Mouse (Mus musculus) myocyte (in vitro differentiated cells): Measurements from ENCODE around the gene Fndc4. TPM values are rescaled to one million over a fixed set of nuclear protein-coding genes. Genes with fewer than 3 reads are reported as not detected.

Experiments used
- H3K27me3 ChIP-seq: one replicate; pipeline ENCODE4 v1.6.1; 2011; ENCODE audit not compliant: control insufficient read depth, insufficient read depth, insufficient read length
- H3K36me3 ChIP-seq: one replicate; pipeline ENCODE4 v1.6.1; 2011; ENCODE audit not compliant: control insufficient read depth, insufficient read depth
- H3K4me2 ChIP-seq: one replicate; pipeline ENCODE4 v1.6.1; 2011; ENCODE audit warnings: low read depth, control low read depth
- H3K4me3 ChIP-seq: one replicate; pipeline ENCODE4 v1.5.1; 2011; ENCODE audit warnings: mild to moderate bottlenecking, control low read depth, moderate library complexity
- H3K79me2 ChIP-seq: one replicate; pipeline ENCODE4 v1.6.1; 2011; ENCODE audit not compliant: control insufficient read depth, insufficient read depth
- H3ac ChIP-seq: one replicate; pipeline ENCODE4 v1.6.1; 2011; ENCODE audit not compliant: control insufficient read depth, insufficient read length
- CEBPB ChIP-seq: IDR thresholded peaks from 2 replicates; pipeline ENCODE4 v1.6.1; 2011; ENCODE audit warnings: mild to moderate bottlenecking, moderate library complexity; ENCODE audit not compliant: poor library complexity, insufficient read depth, severe bottlenecking
- E2F4 ChIP-seq: IDR thresholded peaks from one replicate; pipeline ENCODE4 v1.6.1; 2011; ENCODE audit warnings: mild to moderate bottlenecking, control low read depth, moderate library complexity; ENCODE audit not compliant: insufficient read depth
- MAX ChIP-seq: IDR thresholded peaks from one replicate; pipeline ENCODE4 v1.6.1; 2011; ENCODE audit warnings: low read depth, mild to moderate bottlenecking, control low read depth
- MYOD1 ChIP-seq, 3 experiments: IDR thresholded peaks; one replicate each; pipeline ENCODE4 v1.6.1; 2011; ENCODE audit warnings: control low read depth in 2 of 3, low read depth in 2 of 3, mild to moderate bottlenecking in 2 of 3, moderate library complexity in 1 of 3; ENCODE audit not compliant: insufficient read length in 2 of 3, control insufficient read depth in 1 of 3
- MYOG ChIP-seq, 3 experiments: IDR thresholded peaks; one replicate each; pipeline ENCODE4 v1.6.1; 2011; ENCODE audit warnings: control low read depth in 2 of 3, low read depth in 2 of 3, mild to moderate bottlenecking in 2 of 3; ENCODE audit not compliant: insufficient read length in 2 of 3, control insufficient read depth in 1 of 3, insufficient read depth in 1 of 3
- POLR2A ChIP-seq: IDR thresholded peaks from one replicate; pipeline ENCODE4 v1.6.1; 2011; ENCODE audit warnings: low read depth, mild to moderate bottlenecking, control low read depth, moderate library complexity; ENCODE audit not compliant: insufficient read length
- POLR2AphosphoS2 ChIP-seq: IDR thresholded peaks from one replicate; pipeline ENCODE4 v1.6.1; 2011; ENCODE audit warnings: low read depth, control low read depth; ENCODE audit not compliant: insufficient read length
- REST ChIP-seq: IDR thresholded peaks from one replicate; pipeline ENCODE4 v1.6.1; 2011; ENCODE audit warnings: mild to moderate bottlenecking, control low read depth, moderate library complexity; ENCODE audit not compliant: insufficient read depth, insufficient read length
- SRF ChIP-seq: IDR thresholded peaks from one replicate; pipeline ENCODE4 v1.6.1; 2011; ENCODE audit warnings: low read depth; ENCODE audit not compliant: control insufficient read depth, insufficient read length
- TCF12 ChIP-seq: IDR thresholded peaks from one replicate; pipeline ENCODE4 v1.6.1; 2011; ENCODE audit warnings: mild to moderate bottlenecking, control low read depth; ENCODE audit not compliant: poor library complexity, insufficient read depth, severe bottlenecking
- TCF3 ChIP-seq: IDR thresholded peaks from one replicate; pipeline ENCODE4 v1.6.1; 2011; ENCODE audit warnings: low read depth, control low read depth; ENCODE audit not compliant: insufficient read length
- USF1 ChIP-seq: IDR thresholded peaks from one replicate; pipeline ENCODE4 v1.6.1; 2011; ENCODE audit warnings: low read depth, mild to moderate bottlenecking, control low read depth, moderate library complexity
- polyA plus RNA-seq: library from polyadenylated mRNA; unstranded; fragments of >200 nt; fragmentation: generic; extraction: Trizol; gene quantifications from one replicate; pipeline ENCODE4 v1.2.1, GENCODE M21; 2012; ENCODE audit warnings: missing spikeins

The Fndc4 gene
- polyA plus RNA-seq, 1 experiment, result 4.9 TPM

DNA sequence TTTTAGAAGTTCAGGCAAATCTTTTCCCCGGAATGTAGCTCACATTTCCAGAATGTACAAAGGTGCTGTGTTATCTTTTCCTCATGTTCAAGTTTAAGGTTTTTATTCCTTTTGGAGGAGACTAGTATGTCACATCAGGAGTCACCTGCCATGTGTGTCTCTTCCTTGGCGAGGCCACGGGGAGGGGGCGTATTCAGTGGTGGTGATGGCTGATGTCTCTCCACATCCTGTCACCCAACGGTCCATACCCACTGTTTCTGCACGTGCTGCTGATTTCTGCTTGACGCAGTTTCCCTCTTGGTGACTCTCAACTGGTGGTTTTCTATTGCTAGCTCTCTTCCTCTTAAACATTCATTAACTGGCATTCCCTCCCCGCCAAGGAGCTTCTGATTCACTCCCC, 16.9 kb upstream of the Fndc4 start:
- Histone ChIP-seq H3K4me2 (no peak overlapping the region), H3K27me3 (peaks cover 35% of the 10 kb centered on the region), H3K4me3 (no peak overlapping the region), H3ac (no peak overlapping the region), H3K36me3 (no peaks in the 10 kb centered on the region), H3K79me2 (no peaks in the 10 kb centered on the region)
- TF ChIP-seq MAX, result no peak
- no peak for TF ChIP-seq SRF
- no peak for TF ChIP-seq MYOG (IDR thresholded peaks at IDR 0.05; ENCODE audit: control insufficient read depth in 1 of 3, insufficient read depth in 1 of 3, insufficient read length in 2 of 3, low read depth in 2 of 3)
- TF ChIP-seq E2F4, result no peak
- no peak for TF ChIP-seq REST
- TF ChIP-seq TCF3, result no peak
- TF ChIP-seq MYOD1 (IDR thresholded peaks at IDR 0.05; ENCODE audit: control insufficient read depth in 1 of 3, insufficient read length in 2 of 3, low read depth in 2 of 3), result no peak
- no peak for TF ChIP-seq POLR2A
- no peak for TF ChIP-seq CEBPB

DNA sequence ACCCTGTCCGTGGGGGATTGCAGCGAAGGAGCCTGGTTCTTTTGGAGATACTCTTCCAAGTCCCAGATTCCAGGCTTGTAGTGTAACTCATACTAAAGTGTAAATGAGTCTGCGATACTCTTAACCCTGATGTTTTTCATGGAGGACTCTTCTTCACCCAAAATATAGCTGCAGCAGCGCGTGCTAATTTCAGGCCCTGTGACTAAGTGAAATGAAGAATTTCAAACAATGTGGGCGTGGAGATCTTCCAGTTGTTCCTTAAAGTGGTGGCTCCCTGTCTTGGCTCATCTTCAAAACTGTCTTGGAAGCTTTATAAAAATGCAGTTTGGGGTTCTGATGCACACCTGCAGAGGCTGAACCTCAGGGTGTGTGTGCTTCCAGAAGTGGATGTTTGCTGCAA, 7.2 kb upstream of the Fndc4 start:
- Histone ChIP-seq H3K4me2 (no peak overlapping the region), H3K27me3 (peaks cover 35% of the 10 kb centered on the region), H3K36me3 (no peaks in the 10 kb centered on the region), H3K79me2 (no peaks in the 10 kb centered on the region), H3K4me3 (no peak overlapping the region), H3ac (no peak overlapping the region)
- TF ChIP-seq TCF3, result no peak
- TF ChIP-seq MYOD1 (IDR thresholded peaks at IDR 0.05; ENCODE audit: control insufficient read depth in 1 of 3, insufficient read length in 2 of 3, low read depth in 2 of 3), result no peak
- no peak for TF ChIP-seq MYOG (IDR thresholded peaks at IDR 0.05; ENCODE audit: control insufficient read depth in 1 of 3, insufficient read depth in 1 of 3, insufficient read length in 2 of 3, low read depth in 2 of 3)
- no peak for TF ChIP-seq TCF12
- no peak for TF ChIP-seq MAX
- TF ChIP-seq CEBPB, result no peak
- TF ChIP-seq E2F4, result no peak
- no peak for TF ChIP-seq REST
- TF ChIP-seq POLR2AphosphoS2, result no peak
- no peak for TF ChIP-seq SRF
- TF ChIP-seq POLR2A, result no peak
- TF ChIP-seq USF1, result no peak

DNA sequence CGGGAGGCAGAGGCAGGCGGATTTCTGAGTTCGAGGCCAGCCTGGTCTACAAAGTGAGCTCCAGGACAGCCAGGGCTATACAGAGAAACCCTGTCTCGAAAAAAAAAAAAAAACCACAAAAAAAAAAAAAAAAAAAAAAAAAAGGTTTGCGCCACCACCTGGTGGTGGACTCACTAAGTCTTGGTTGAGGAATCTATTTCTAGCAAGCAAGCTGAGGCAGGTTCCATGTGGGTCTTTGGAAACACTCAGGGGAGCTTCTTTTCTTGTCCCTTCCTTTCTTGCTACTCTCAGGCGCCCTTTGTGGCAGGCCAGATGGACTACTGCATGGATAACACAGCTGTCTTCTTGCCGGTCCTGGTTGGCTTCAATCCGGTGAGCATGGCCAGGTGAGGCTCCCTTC, 6.0 kb upstream of the Fndc4 start:
- Histone ChIP-seq H3K27me3 (peaks cover 40% of the 10 kb centered on the region), H3K4me2 (no peak overlapping the region), H3K36me3 (no peaks in the 10 kb centered on the region), H3K4me3 (no peak overlapping the region), H3ac (no peak overlapping the region), H3K79me2 (no peaks in the 10 kb centered on the region)
- TF ChIP-seq TCF3 (no peak), MYOG (IDR thresholded peaks at IDR 0.05; ENCODE audit: control insufficient read depth in 1 of 3, insufficient read depth in 1 of 3, insufficient read length in 2 of 3, low read depth in 2 of 3) (no peak), MYOD1 (IDR thresholded peaks at IDR 0.05; ENCODE audit: control insufficient read depth in 1 of 3, insufficient read length in 2 of 3, low read depth in 2 of 3) (no peak), POLR2AphosphoS2 (no peak), TCF12 (no peak), SRF (no peak), REST (no peak), CEBPB (no peak), E2F4 (no peak), POLR2A (no peak), USF1 (no peak), MAX (no peak)

DNA sequence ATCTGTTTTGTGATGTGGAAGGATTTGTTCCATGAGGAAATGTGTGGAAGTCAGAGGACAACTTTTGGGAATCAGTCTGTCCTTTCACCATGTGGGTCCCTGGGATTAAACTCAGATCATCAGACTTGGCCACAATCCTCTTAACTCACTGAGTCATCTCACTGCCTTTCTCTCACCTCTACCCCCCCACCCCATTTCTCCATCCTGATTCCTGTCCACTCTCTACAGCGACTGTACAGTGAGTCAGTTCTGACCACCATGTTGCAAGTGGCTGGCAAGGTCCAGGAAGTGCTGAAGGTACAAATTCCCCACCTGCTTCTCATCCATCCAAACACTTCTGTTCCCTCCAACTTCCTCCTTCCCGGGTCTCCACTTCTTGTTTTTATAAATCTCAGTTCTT, 2.6 kb upstream of the Fndc4 start:
- Histone ChIP-seq H3K4me2 (no peak overlapping the region), H3K4me3 (no peak overlapping the region), H3ac (no peak overlapping the region), H3K79me2 (no peaks in the 10 kb centered on the region), H3K27me3 (peaks cover 34% of the 10 kb centered on the region), H3K36me3 (no peaks in the 10 kb centered on the region)
- TF ChIP-seq MYOD1 (IDR thresholded peaks at IDR 0.05; ENCODE audit: control insufficient read depth in 1 of 3, insufficient read length in 2 of 3, low read depth in 2 of 3), result no peak
- no peak for TF ChIP-seq TCF3
- no peak for TF ChIP-seq TCF12
- TF ChIP-seq POLR2AphosphoS2, result no peak
- TF ChIP-seq SRF, result no peak
- no peak for TF ChIP-seq REST
- no peak for TF ChIP-seq POLR2A
- TF ChIP-seq MYOG (IDR thresholded peaks at IDR 0.05; ENCODE audit: control insufficient read depth in 1 of 3, insufficient read depth in 1 of 3, insufficient read length in 2 of 3, low read depth in 2 of 3), result no peak
- TF ChIP-seq CEBPB, result no peak
- no peak for TF ChIP-seq E2F4
- no peak for TF ChIP-seq MAX
- TF ChIP-seq USF1, result no peak

DNA sequence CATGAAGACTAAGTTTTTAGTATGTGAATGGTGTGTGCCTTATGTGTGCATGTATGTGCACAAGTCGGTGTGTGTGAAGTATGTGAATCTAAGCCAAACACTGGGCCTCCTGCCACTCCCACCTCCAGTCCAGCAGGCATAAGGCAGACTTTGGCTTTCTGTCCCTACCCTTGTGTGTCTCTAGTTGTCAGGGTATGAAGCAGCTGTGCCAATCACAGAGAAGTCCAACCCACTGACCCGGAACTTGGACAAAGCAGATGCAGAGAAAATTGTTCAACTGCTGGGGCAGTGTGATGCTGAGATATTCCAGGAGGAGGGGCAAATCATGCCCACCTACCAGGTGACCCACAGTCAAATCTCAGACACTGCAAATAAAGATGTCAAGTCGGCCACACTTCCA, 2.1 kb upstream of the Fndc4 start:
- H3K4me2 ChIP-seq, result no peak overlapping the region
- peaks cover 34% of the 10 kb centered on the region for H3K27me3 ChIP-seq
- no peaks in the 10 kb centered on the region for H3K36me3 ChIP-seq
- H3ac ChIP-seq, result no peak overlapping the region
- no peak overlapping the region for H3K4me3 ChIP-seq
- no peak for TF ChIP-seq TCF3
- H3K79me2 ChIP-seq, result no peaks in the 10 kb centered on the region
